Mouse (Mus musculus): Measurements from ENCODE around the gene Pax4. TPM values are rescaled to one million over a fixed set of nuclear protein-coding genes. Genes with fewer than 3 reads are reported as not detected.

The Pax4 gene
- not detected in 2 replicates for polyA plus RNA-seq (2015; fragmentation: Nextera tagmentation; extraction: Ambion mirVana)

GRCm38 (mm10) chr6:28449253-28449652, at the start of gene Pax4:
Gene Pax4 (minus strand): TSS chr6:28449353.
- Histone ChIP-seq H3K4me1 (replicated peaks) (no peaks in the 10 kb centered on the region), H3K9ac (no peak within 1 kb of the TSS), H3K27ac (no peak within 1 kb of the TSS), H3K9me3 (replicated peaks) (no peaks in the 10 kb centered on the region), H3K27me3 (peaks cover 39% of the 10 kb centered on the region), H3K4me2 (no peak within 1 kb of the TSS), H3K4me3 (no peak within 1 kb of the TSS), H3K36me3 (no peaks in the 10 kb centered on the region)
- WGBS: 78% methylated on average over 2 of the region's 2 CpGs
- no peak for ATAC-seq (replicated peaks; ENCODE audit: insufficient number of reproducible peaks, insufficient read depth, low FRiP score, low read depth)

- H3K4me3 ChIP-seq: no peak overlapping the region
- WGBS: 42% methylated on average over 5 of the region's 5 CpGs
- no peak overlapping the region for H3K4me2 ChIP-seq
- no peak overlapping the region; the same call in 1 of the 2 replicates for H3K27ac ChIP-seq
- H3K4me1 ChIP-seq (replicated peaks): peaks cover 8% of the 10 kb centered on the region
- peaks cover 4% of the 10 kb centered on the region; the same call in 1 of the 2 replicates for H3K36me3 ChIP-seq
- no peaks in the 10 kb centered on the region for H3K9me3 ChIP-seq (replicated peaks)
- H3K9ac ChIP-seq: no peak overlapping the region
- ATAC-seq (replicated peaks; ENCODE audit: insufficient number of reproducible peaks, insufficient read depth, low FRiP score, low read depth): no peak
- H3K27me3 ChIP-seq: no peaks in the 10 kb centered on the region
Measured at GRCm38 (mm10) chr6:28497837-28498236, 48.7 kb upstream of the Pax4 start.

GRCm38 (mm10) chr6:28491198-28491597, 42.0 kb upstream of the Pax4 start:
- Histone ChIP-seq H3K9ac (no peak overlapping the region), H3K4me2 (no peak overlapping the region), H3K36me3 (peaks cover 12% of the 10 kb centered on the region), H3K4me3 (no peak overlapping the region), H3K9me3 (replicated peaks) (no peaks in the 10 kb centered on the region), H3K27ac (no peak overlapping the region), H3K27me3 (no peaks in the 10 kb centered on the region), H3K4me1 (replicated peaks) (peaks cover 37% of the 10 kb centered on the region)
- no peak for ATAC-seq (replicated peaks; ENCODE audit: insufficient number of reproducible peaks, insufficient read depth, low FRiP score, low read depth)

DNA sequence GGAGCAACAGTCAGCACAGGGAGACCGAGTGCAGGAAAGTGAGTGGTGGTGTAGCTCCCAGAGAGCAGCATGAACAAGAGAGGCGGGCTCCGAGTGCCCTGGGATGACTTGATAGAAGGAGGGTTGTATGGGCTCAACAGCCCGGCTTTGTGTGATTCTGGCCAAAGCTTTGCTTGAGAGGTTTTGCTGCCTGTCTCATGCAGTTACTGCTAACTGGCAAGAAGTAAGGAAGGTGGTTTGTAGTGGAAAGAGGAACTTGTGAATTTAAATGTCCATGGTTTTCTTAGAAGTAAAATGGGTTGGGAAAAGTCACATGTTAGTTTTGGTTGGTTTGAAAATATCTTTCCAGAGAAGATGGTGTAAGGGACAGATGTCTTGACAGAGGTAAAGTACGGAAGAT, 41.5 kb upstream of the Pax4 start:
- Histone ChIP-seq H3K36me3 (peaks cover 12% of the 10 kb centered on the region), H3K9me3 (replicated peaks) (no peaks in the 10 kb centered on the region), H3K4me2 (no peak overlapping the region), H3K27me3 (no peaks in the 10 kb centered on the region), H3K27ac (no peak overlapping the region), H3K9ac (no peak overlapping the region), H3K4me3 (no peak overlapping the region), H3K4me1 (replicated peaks) (peaks cover 43% of the 10 kb centered on the region)
- ATAC-seq (replicated peaks; ENCODE audit: insufficient number of reproducible peaks, insufficient read depth, low FRiP score, low read depth): no peak
- WGBS: 82% methylated on average over 5 of the region's 5 CpGs

DNA sequence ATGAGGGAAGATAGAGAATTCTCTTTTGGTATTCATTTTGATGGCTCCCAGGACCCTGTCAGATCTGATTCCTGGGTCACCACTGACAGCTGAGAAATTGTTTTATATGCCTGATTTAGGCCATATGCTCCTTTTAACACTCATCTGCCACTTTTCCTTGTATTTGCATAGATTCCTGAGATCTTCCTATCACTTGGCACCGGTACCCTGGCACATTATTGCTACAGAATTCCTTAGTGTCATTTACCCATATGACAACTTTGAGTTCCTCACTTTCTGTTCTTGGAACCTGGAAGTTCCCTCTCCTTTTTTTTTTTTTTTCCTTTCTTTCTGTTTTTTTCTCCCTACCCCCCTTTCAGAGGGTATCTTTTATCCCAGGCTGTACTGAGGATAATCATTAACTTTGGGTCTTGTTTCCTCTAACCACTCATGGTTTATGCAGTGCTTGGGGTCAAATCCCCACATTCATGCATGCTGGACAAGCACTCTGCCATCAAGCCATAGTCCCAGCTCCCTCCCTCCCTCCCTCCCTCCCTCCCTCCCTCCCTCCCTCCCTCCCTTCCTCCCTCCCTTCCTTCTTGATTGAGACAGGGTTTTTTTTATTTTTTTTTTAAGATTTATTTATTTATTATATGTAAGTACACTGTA, 39.2 kb upstream of the Pax4 start:
- H3K4me2 ChIP-seq: no peak overlapping the region
- no peaks in the 10 kb centered on the region for H3K27me3 ChIP-seq
- no peak overlapping the region for H3K27ac ChIP-seq
- H3K4me3 ChIP-seq: no peak overlapping the region
- 89% methylated on average over 1 of the region's 1 CpGs for WGBS
- H3K36me3 ChIP-seq: peaks cover 12% of the 10 kb centered on the region
- no peak overlapping the region for H3K9ac ChIP-seq
- ATAC-seq (replicated peaks; ENCODE audit: insufficient number of reproducible peaks, insufficient read depth, low FRiP score, low read depth): no peak
- H3K4me1 ChIP-seq (replicated peaks): peaks cover 63% of the 10 kb centered on the region
- H3K9me3 ChIP-seq (replicated peaks): no peaks in the 10 kb centered on the region

DNA sequence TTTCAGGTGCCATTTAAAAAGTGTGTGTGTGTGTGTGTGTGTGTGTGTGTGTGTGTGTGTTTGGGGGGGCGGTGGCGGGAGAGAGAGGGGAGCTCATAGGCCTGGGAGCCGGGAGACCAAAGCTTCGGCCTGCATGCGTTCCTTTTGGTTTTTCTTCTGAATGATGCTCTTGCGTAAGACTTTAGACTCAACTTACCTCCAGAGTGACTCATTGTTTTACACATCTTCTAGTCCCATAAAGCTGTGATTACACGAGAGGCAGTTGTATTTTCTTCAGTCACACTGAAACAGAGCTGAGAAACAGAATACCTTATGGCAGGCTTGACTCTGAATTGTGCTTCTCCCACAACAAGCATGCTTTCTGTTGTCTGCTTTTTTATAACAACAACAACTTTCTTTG, 37.8 kb upstream of the Pax4 start:
- no peak overlapping the region for H3K27ac ChIP-seq
- peaks cover 8% of the 10 kb centered on the region for H3K36me3 ChIP-seq
- H3K4me1 ChIP-seq (replicated peaks): peaks cover 77% of the 10 kb centered on the region
- 86% methylated on average over 7 of the region's 7 CpGs for WGBS
- no peaks in the 10 kb centered on the region for H3K27me3 ChIP-seq
- H3K9me3 ChIP-seq (replicated peaks): no peaks in the 10 kb centered on the region
- H3K4me2 ChIP-seq: no peak overlapping the region
- no peak for ATAC-seq (replicated peaks; ENCODE audit: insufficient number of reproducible peaks, insufficient read depth, low FRiP score, low read depth)
- no peak overlapping the region for H3K9ac ChIP-seq
- no peak overlapping the region for H3K4me3 ChIP-seq

DNA sequence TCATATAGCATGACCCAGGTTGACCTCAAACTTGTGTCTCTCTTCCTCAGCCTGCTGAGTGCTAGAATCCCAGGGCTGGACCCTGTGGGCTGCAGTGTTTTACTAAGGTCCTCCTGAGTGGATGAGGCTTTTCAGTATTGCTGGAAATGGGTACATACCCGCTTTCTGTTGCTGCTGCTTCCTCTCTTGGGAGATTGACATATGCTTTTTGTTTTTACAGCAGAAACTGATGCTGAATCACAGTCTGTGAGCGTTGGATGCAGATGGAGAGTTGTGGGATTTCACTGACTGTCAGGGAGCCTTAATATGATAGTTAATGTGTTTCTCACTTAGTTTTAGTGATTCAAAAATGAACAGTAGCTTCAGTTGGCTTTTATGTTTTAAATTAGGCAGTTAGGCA, 37.3 kb upstream of the Pax4 start:
- Histone ChIP-seq H3K36me3 (peaks cover 8% of the 10 kb centered on the region), H3K9me3 (replicated peaks) (no peaks in the 10 kb centered on the region), H3K4me3 (no peak overlapping the region), H3K9ac (no peak overlapping the region), H3K27ac (peak overlapping the region; percentile 74), H3K4me1 (replicated peaks) (peaks cover 82% of the 10 kb centered on the region), H3K4me2 (peak overlapping the region; percentile 23; the same call in 1 of the 2 replicates), H3K27me3 (no peaks in the 10 kb centered on the region)
- WGBS: 75% methylated on average over 2 of the region's 2 CpGs
- ATAC-seq (replicated peaks; ENCODE audit: insufficient number of reproducible peaks, insufficient read depth, low FRiP score, low read depth): no peak

DNA sequence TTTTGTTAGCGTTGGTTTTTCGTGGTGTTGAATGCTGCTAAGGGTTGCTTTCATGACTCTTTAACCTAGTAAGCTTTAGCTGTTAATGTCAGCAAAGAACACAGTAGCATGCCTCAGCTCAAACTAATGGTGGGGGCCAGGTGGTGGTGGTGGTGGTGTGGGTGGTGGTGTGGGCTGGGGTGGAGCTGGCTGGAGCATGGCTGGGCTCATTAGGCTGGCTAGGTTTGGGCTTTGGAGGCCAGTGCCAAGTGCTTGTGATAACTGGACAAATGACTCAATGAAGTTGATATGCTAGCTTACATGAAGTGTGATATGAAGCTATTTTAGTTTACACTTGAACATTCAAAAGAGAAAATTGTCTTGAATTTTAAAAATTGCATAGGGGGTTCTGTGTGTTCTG, 36.9 kb upstream of the Pax4 start:
- Histone ChIP-seq H3K4me3 (no peak overlapping the region), H3K27me3 (no peaks in the 10 kb centered on the region), H3K27ac (peak overlapping the region; percentile 74), H3K4me1 (replicated peaks) (peaks cover 83% of the 10 kb centered on the region), H3K36me3 (peaks cover 8% of the 10 kb centered on the region), H3K4me2 (peak overlapping the region; percentile 23; the same call in 1 of the 2 replicates), H3K9me3 (replicated peaks) (no peaks in the 10 kb centered on the region), H3K9ac (no peak overlapping the region)
- peak; percentile 75; the same call in 1 of the 2 replicates for ATAC-seq (replicated peaks; ENCODE audit: insufficient number of reproducible peaks, insufficient read depth, low FRiP score, low read depth)
- WGBS: 62% methylated on average over 2 of the region's 2 CpGs

GRCm38 (mm10) chr6:28482711-28483315, 33.7 kb upstream of the Pax4 start:
- no peak for ATAC-seq (replicated peaks; ENCODE audit: insufficient number of reproducible peaks, insufficient read depth, low FRiP score, low read depth)
- no peak overlapping the region for H3K27ac ChIP-seq
- peaks cover 74% of the 10 kb centered on the region for H3K4me1 ChIP-seq (replicated peaks)
- H3K27me3 ChIP-seq: no peaks in the 10 kb centered on the region
- no peaks in the 10 kb centered on the region for H3K9me3 ChIP-seq (replicated peaks)
- H3K4me2 ChIP-seq: peak overlapping the region; percentile 80; the same call in 1 of the 2 replicates
- peak overlapping the region; percentile 15; the same call in 1 of the 2 replicates for H3K9ac ChIP-seq
- 71% methylated on average over 4 of the region's 4 CpGs for WGBS
- no peak overlapping the region for H3K4me3 ChIP-seq
- H3K36me3 ChIP-seq: no peaks in the 10 kb centered on the region

DNA sequence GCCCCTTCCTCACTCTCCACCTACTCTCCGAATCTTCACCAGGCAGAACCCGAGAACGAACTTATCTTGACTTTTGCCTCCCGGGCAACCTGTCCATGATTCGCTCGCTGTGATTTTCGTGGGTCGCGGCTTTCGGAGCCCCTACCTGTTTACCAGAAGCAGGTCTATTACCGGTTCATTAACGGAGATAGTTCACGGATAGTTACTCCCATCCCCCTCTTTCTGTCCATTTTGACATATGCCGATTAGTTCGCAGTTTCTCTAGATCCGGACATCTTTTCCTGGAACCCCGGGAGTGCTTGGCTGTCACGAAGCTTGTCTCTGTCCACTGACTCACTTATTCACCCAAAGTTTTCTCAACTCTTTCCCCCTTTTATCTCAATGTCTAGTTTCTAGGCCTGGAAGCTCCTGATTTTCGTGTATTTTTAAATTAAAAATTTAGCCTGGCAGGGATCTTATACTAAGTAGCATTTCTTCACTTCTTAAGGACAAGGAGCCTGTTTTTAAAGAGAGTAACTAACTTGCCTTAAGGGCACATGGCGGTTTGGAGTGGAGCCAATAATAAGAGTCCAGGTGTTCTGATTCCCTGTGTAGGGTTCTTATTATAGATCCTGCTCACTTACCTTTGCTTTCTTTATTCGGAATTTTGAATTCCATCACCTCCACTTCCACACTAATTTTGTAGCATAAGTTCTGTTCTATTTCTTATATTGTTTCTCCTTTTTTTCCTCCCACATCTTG, 31.8 kb upstream of the Pax4 start:
- H3K36me3 ChIP-seq: no peaks in the 10 kb centered on the region
- peak overlapping the region; percentile 89 for H3K4me3 ChIP-seq
- no peaks in the 10 kb centered on the region for H3K9me3 ChIP-seq (replicated peaks)
- ATAC-seq (replicated peaks; ENCODE audit: insufficient number of reproducible peaks, insufficient read depth, low FRiP score, low read depth): no peak
- no peaks in the 10 kb centered on the region for H3K27me3 ChIP-seq
- H3K27ac ChIP-seq: peak overlapping the region; percentile 92
- whole genome bisulfite sequencing: 3% methylated on average over 21 of the region's 21 CpGs
- peaks cover 56% of the 10 kb centered on the region for H3K4me1 ChIP-seq (replicated peaks)
- peak overlapping the region; percentile 89 for H3K9ac ChIP-seq
- peak overlapping the region; percentile 80 for H3K4me2 ChIP-seq

DNA sequence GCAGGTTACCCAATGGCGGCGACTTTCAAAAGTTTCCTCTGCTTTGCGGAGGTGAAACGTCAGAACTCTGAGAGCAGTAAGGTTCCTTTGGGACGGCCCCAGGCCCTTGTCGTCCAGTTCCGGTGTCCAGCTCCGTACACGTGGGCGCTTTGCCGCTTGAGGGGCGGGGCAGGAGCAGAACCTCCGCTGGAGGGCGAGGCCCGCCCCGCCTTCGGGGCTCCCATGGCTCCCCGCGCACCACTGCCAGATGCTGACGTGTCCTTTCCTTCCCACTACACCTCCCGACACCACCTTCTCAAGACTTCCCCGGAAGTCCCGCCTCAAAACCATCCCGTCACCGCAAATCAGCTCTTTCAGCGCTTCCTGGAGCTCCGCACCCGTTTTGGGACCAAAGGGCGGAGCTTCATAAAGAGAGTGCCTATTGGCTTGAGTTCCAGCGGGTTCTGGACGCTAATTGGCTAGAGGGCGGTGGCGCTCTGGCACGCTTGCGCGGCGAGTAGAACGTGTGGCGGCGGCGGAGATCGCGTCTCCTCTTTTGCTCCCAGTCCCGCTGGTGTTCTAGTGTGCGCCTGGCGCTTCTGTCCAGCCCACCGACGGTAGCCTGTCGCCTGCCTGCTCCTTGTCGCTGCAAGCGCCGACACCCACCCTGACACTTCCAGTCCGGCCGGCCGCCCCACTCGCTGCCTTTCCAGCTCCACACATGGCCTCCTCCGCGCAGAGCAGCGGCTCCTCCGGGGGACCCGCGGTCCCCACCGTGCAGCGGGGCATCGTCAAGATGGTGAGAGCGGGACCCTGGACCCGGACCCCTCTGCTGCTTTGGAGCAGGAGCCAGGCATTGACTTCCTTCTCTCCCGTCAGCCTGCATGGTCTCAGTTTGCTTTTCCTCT, 31.0 kb upstream of the Pax4 start:
- Histone ChIP-seq H3K4me1 (replicated peaks) (peaks cover 48% of the 10 kb centered on the region), H3K4me3 (peak overlapping the region; percentile 89), H3K4me2 (peak overlapping the region; percentile 80), H3K27me3 (no peaks in the 10 kb centered on the region), H3K9ac (peak overlapping the region; percentile 89), H3K27ac (peak overlapping the region; percentile 92), H3K9me3 (replicated peaks) (no peaks in the 10 kb centered on the region), H3K36me3 (no peaks in the 10 kb centered on the region)
- ATAC-seq (replicated peaks; ENCODE audit: insufficient number of reproducible peaks, insufficient read depth, low FRiP score, low read depth): peak; percentile 97
- under 1% methylated on average over 68 of the region's 68 CpGs for WGBS
